Mouse (Mus musculus) cortical plate, adult 2 months (tissue): ENCODE measurements around the gene Chp1.

Experiments used
- CTCF ChIP-seq: fragments of 200-500 bp; IDR thresholded peaks from 2 replicates; pipeline ENCODE4 v1.5.1; 2011; ENCODE audit warnings: mild to moderate bottlenecking, control low read depth, low read length; ENCODE audit not compliant: insufficient read depth; ENCODE audit errors: extremely low read depth
- POLR2A ChIP-seq: fragments of 200-500 bp; IDR thresholded peaks from 2 replicates; pipeline ENCODE4 v1.6.1; 2011; ENCODE audit warnings: mild to moderate bottlenecking, low read length, control low read depth; ENCODE audit not compliant: insufficient read depth; ENCODE audit errors: extremely low read depth

DNA sequence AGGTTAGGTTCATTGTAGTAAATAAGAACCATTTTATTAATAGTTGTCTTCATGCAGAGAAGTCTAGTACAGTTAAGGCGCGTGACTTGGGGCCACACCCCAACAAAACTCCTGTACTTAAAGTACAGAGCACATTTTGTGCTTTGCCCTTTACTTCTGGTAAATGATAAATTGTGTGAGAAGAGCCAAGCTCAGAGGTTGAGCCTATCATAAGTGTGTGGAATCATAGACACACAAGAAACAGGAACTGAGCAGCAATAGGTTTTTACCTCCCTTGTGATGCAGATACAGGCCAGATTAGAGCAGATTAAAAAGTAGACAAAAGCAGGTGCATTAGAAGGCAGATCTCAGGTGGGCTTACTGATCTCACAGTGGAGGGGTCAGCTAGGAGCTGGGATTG lies 73.8 kb downstream of the Chp1 start:
- TF ChIP-seq CTCF, result no peak
- no peak for TF ChIP-seq POLR2A
